Mouse (Mus musculus): ENCODE measurements around the gene Phyhipl. TPM values are rescaled to one million over a fixed set of nuclear protein-coding genes. Genes with fewer than 3 reads are reported as not detected.

Phyhipl gene
- total and polyA plus RNA-seq, 3 experiments, result not detected

DNA sequence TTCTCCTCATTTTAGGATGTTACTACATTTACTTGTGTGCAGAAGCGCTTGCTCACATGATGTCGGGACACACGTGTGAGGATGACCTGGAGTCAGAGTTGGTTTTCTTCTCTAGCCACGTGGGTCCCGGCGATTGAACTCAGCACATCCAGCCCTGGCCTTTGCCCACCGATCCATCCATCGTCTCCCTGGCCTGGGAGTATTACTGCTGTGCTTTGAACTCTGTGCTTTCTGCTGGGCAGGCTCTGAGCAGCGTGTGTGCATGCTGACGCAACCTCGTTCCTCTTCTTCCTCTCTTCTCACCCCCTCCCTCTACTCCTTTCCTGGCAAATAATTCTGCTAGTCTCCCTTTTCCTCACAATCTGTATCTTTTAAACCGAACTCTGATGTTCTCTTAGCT is 121.8 kb downstream of the Phyhipl start:
- dilution Hi-C loops (cut with MboI; ENCODE audit: extremely low pct_ligation_motif_present, extremely low pct_unique_long_range_greater_than_20kb, low sequenced_read_pairs) (no loop called here), in situ Hi-C loops (cut with MboI; ENCODE audit: low pct_ligation_motif_present, low pct_unique_long_range_greater_than_20kb, low sequenced_read_pairs) (no loop called here)
- no peak for DNase-seq (ENCODE audit: extremely low read depth)
- peaks cover 75% of the 10 kb centered on the region for H3K9me3 ChIP-seq (replicated peaks; ENCODE audit: low read length)
- no peaks in the 10 kb centered on the region for H3K36me3 ChIP-seq (replicated peaks in 1 of 2; ENCODE audit: control insufficient read depth in 1 of 2, insufficient read depth in 1 of 2, low read length in 1 of 2)
- H3K4me2 ChIP-seq (ENCODE audit: insufficient read depth, low read depth, poor library complexity, severe bottlenecking), result no peak overlapping the region
- H3K27me3 ChIP-seq (replicated peaks), result no peaks in the 10 kb centered on the region
- no peaks in the 10 kb centered on the region for H3K4me1 ChIP-seq (ENCODE audit: control insufficient read depth in 1 of 2, insufficient read depth in 2 of 2)
- no peak overlapping the region for H3K9ac ChIP-seq (ENCODE audit: insufficient read depth, low read depth)
- no peak overlapping the region for H3K27ac ChIP-seq (ENCODE audit: insufficient read depth, low read depth)
- H3K79me2 ChIP-seq (replicated peaks; ENCODE audit: control insufficient read depth, extremely low read depth, insufficient read depth, poor library complexity, severe bottlenecking), result no peaks in the 10 kb centered on the region
- TF ChIP-seq CTCF (conservative IDR thresholded peaks at IDR 0.05 in 1 of 2, IDR thresholded peaks at IDR 0.05 in 1 of 2; ENCODE audit: low read depth in 2 of 2, low read length in 2 of 2) (no peak), JUND (conservative IDR thresholded peaks at IDR 0.05; ENCODE audit: low read depth, low read length) (no peak), ZMIZ1 (IDR thresholded peaks at IDR 0.05; ENCODE audit: low read depth, low read length) (no peak), RAD21 (IDR thresholded peaks at IDR 0.05; ENCODE audit: low read depth, low read length) (no peak), MXI1 (IDR thresholded peaks at IDR 0.05; ENCODE audit: low read depth, low read length) (no peak), MYC (IDR thresholded peaks at IDR 0.05; ENCODE audit: low read depth, low read length) (no peak), PAX5 (IDR thresholded peaks at IDR 0.05; ENCODE audit: low read length) (no peak), MAZ (IDR thresholded peaks at IDR 0.05; ENCODE audit: low read depth, low read length) (no peak), CHD2 (IDR thresholded peaks at IDR 0.05; ENCODE audit: low read length) (no peak), TCF12 (IDR thresholded peaks at IDR 0.05; ENCODE audit: low read depth, low read length) (no peak), MAX (IDR thresholded peaks at IDR 0.05; ENCODE audit: low read length) (no peak), EP300 (IDR thresholded peaks at IDR 0.05; ENCODE audit: low read length) (no peak), UBTF (IDR thresholded peaks at IDR 0.05; ENCODE audit: low read depth, low read length) (no peak), IRF4 (IDR thresholded peaks at IDR 0.05; ENCODE audit: low read depth, low read length) (no peak)
- H3K4me3 ChIP-seq (replicated peaks in 1 of 3; ENCODE audit: low read depth in 2 of 3, low read length in 2 of 3, poor library complexity in 1 of 3), result no peak overlapping the region

DNA sequence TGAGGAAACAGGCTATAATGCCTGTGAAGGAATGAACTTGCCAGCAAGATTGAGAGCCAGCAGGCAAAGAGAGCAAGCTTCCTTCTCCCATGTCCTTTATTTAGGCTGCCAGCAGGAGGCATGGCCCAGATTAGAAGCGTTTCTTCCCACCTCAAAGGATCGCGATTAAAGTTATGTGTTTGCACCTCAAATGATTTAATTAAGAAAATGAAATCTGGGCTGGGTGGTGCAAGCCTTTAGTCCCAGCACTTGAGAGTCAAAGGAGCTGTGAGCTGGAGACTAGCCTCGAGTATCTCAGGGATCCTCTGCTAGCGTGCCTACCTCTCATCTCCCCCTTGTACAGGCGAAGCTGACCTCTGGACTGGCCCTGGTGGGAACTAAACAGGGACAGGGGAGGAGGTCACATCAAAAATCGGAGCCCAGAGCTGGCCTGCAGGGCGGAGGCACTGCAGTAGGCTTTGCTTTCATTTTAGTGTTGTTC is 122.4 kb downstream of the Phyhipl start:
- Histone ChIP-seq H3K9ac (ENCODE audit: insufficient read depth, low read depth) (no peak overlapping the region), H3K36me3 (replicated peaks in 1 of 2; ENCODE audit: control insufficient read depth in 1 of 2, insufficient read depth in 1 of 2, low read length in 1 of 2) (no peaks in the 10 kb centered on the region), H3K4me1 (ENCODE audit: control insufficient read depth in 1 of 2, insufficient read depth in 2 of 2) (no peaks in the 10 kb centered on the region), H3K4me2 (ENCODE audit: insufficient read depth, low read depth, poor library complexity, severe bottlenecking) (no peak overlapping the region), H3K27me3 (replicated peaks) (no peaks in the 10 kb centered on the region), H3K27ac (ENCODE audit: insufficient read depth, low read depth) (no peak overlapping the region), H3K4me3 (replicated peaks in 1 of 3; ENCODE audit: low read depth in 2 of 3, low read length in 2 of 3, poor library complexity in 1 of 3) (no peak overlapping the region), H3K9me3 (replicated peaks; ENCODE audit: low read length) (peaks cover 74% of the 10 kb centered on the region), H3K79me2 (replicated peaks; ENCODE audit: control insufficient read depth, extremely low read depth, insufficient read depth, poor library complexity, severe bottlenecking) (no peaks in the 10 kb centered on the region)
- no peak for DNase-seq (ENCODE audit: extremely low read depth)
- in situ Hi-C loops (cut with MboI; ENCODE audit: low pct_ligation_motif_present, low pct_unique_long_range_greater_than_20kb, low sequenced_read_pairs) (no loop called here), dilution Hi-C loops (cut with MboI; ENCODE audit: extremely low pct_ligation_motif_present, extremely low pct_unique_long_range_greater_than_20kb, low sequenced_read_pairs) (no loop called here)
- TF ChIP-seq CTCF (conservative IDR thresholded peaks at IDR 0.05 in 1 of 2, IDR thresholded peaks at IDR 0.05 in 1 of 2; ENCODE audit: low read depth in 2 of 2, low read length in 2 of 2), result no peak
- TF ChIP-seq JUN (IDR thresholded peaks at IDR 0.05; ENCODE audit: insufficient read depth, low read depth, low read length), result no peak
- no peak for TF ChIP-seq MYC (IDR thresholded peaks at IDR 0.05; ENCODE audit: low read depth, low read length)
- TF ChIP-seq CHD1 (IDR thresholded peaks at IDR 0.05; ENCODE audit: low read depth, low read length), result no peak
- no peak for TF ChIP-seq ZMIZ1 (IDR thresholded peaks at IDR 0.05; ENCODE audit: low read depth, low read length)
- no peak for TF ChIP-seq USF2 (conservative IDR thresholded peaks at IDR 0.05; ENCODE audit: low read depth, low read length)

All from CH12.LX (cell line).